In the genomic region with DNA sequence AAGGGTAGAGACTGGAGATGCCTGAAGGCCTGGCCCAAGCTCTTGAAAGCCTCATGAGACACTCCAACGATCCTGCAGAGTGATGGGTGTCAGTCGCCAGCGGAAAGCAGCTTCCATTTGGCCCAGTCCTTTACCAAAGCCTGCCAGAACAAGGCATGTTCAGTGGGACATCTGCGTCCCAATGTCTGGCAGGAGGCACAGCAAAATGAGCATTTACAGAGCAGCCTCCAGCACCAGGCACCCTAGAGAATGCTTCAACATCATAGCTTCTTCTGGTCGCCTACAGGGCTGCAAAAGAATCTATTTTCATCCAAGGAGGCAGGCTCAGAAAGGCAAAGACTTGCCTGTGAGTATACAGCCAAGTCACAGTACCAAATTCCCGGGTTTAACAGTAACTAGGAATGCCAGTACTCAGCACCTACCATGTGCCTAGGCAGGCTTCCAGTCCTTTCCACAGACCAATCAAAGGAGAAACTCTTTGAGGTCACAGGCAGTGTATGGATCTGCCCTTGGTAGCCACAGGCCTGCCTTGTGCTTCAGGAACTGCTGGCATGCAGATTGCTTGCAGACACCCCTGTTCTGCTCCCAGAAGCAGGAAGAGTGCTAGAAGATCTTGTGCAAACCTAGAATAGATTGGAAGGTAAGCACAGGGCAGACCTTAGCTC, we compare ENCODE assay signal across 18 mouse cellular contexts. TPM values are rescaled to one million over a fixed set of nuclear protein-coding genes. Genes with fewer than 3 reads are reported as not detected.
A peak's percentile ranks its signal among the peaks of the same experiment; 100 is the strongest.
DNase-seq lines count a peak whose midpoint lies in the region; ATAC-seq and TF ChIP-seq lines count a peak whose summit lies in the region.
"Had no signal": no experiment of that assay in that cellular context is flagged by ENCODE, and none has a peak within 500 bp of the region (broad histone marks: within the 10 kb centered on the region; RNA-seq: fewer than 3 reads in every experiment).

No protein-coding gene starts in this region.

- no peak for TF ChIP-seq CTCF in forebrain, postnatal 0 days (IDR thresholded peaks at IDR 0.05; ENCODE audit: low read depth)
- TF ChIP-seq CTCF in left cerebral cortex, adult 2 months (IDR thresholded peaks at IDR 0.05): peak; percentile 8

- no peak overlapping the region for H3K27ac ChIP-seq in forebrain, postnatal 0 days (ENCODE audit: low read depth, low read length)
- no peak overlapping the region for H3K27ac ChIP-seq in forebrain, embryonic 13.5 days
- peak overlapping the region; percentile 82 for H3K27ac ChIP-seq in left cerebral cortex, adult 2 months
- H3K27ac ChIP-seq: heart, embryonic 13.5 days; hindbrain, embryonic 12.5 days; neural tube, embryonic 12.5 days; stomach, postnatal 0 days had no signal

- peak; percentile 36 for DNase-seq in forebrain, postnatal 0 days
- DNase-seq in left cerebral cortex, adult 2 months (ENCODE audit: extremely low spot score in 1 of 2, low spot score in 2 of 2): peak; percentile 20 to 26
- DNase-seq in left cerebral cortex, adult 11 months (ENCODE audit: low spot score): no peak
- peak; percentile 52 for DNase-seq in layer of hippocampus, adult 9-10 months (ENCODE audit: low spot score)
- peak; percentile 51 for DNase-seq in right cerebral cortex, postnatal 25 days
- DNase-seq in lung, adult 18-20 months: no peak
- DNase-seq: gastrocnemius, postnatal 10 days; lung, postnatal 10 days; midbrain, embryonic 14.5 days had no signal

- no peak overlapping the region for H3K4me2 ChIP-seq in forebrain, postnatal 0 days (ENCODE audit: low read depth)
- H3K4me2 ChIP-seq in forebrain, embryonic 13.5 days: no peak overlapping the region
- H3K4me2 ChIP-seq: heart, embryonic 13.5 days; hindbrain, embryonic 12.5 days; neural tube, embryonic 12.5 days had no signal

- intact Hi-C loops in left cerebral cortex, adult 2 months (cut with DNase I): no loop called here

- no peaks in the 10 kb centered on the region for H3K27me3 ChIP-seq in forebrain, postnatal 0 days (ENCODE audit: insufficient read depth, low read length)
- H3K27me3 ChIP-seq in forebrain, embryonic 13.5 days: no peaks in the 10 kb centered on the region
- H3K27me3 ChIP-seq: hindbrain, embryonic 12.5 days; neural tube, embryonic 12.5 days had no signal

- no peaks in the 10 kb centered on the region for H3K4me1 ChIP-seq in forebrain, postnatal 0 days (ENCODE audit: insufficient read depth)
- H3K4me1 ChIP-seq in forebrain, embryonic 13.5 days: no peaks in the 10 kb centered on the region
- H3K4me1 ChIP-seq: heart, embryonic 13.5 days; hindbrain, embryonic 12.5 days; neural tube, embryonic 12.5 days had no signal

- no peaks in the 10 kb centered on the region for H3K36me3 ChIP-seq in forebrain, postnatal 0 days (ENCODE audit: insufficient read depth)
- no peaks in the 10 kb centered on the region for H3K36me3 ChIP-seq in forebrain, embryonic 13.5 days (ENCODE audit: poor library complexity, severe bottlenecking)
- H3K36me3 ChIP-seq: heart, embryonic 13.5 days; hindbrain, embryonic 12.5 days; neural tube, embryonic 12.5 days had no signal

- H3K4me3 ChIP-seq in forebrain, postnatal 0 days (ENCODE audit: low read depth, low read length): no peak overlapping the region
- no peak overlapping the region for H3K4me3 ChIP-seq in forebrain, embryonic 13.5 days
- no peak overlapping the region for H3K4me3 ChIP-seq in left cerebral cortex, adult 2 months
- H3K4me3 ChIP-seq: heart, embryonic 13.5 days; hindbrain, embryonic 12.5 days; neural tube, embryonic 12.5 days had no signal

- H3K9me3 ChIP-seq in forebrain, postnatal 0 days (ENCODE audit: low read length): no peaks in the 10 kb centered on the region
- no peaks in the 10 kb centered on the region for H3K9me3 ChIP-seq in forebrain, embryonic 13.5 days (replicated peaks)
- H3K9me3 ChIP-seq: hindbrain, embryonic 12.5 days had no signal

- ATAC-seq in forebrain, postnatal 0 days: 0 out of 2 replicates have a peak, but pooled peaks have one; percentile 8
- ATAC-seq in forebrain, embryonic 13.5 days: no peak
- ATAC-seq in erythroid progenitor cell, adult 5-6 weeks (replicated peaks; ENCODE audit: low FRiP score, poor library complexity, severe bottlenecking): no peak
- ATAC-seq: intestine, postnatal 0 days had no signal

- no peak overlapping the region for H3K9ac ChIP-seq in forebrain, postnatal 0 days
- H3K9ac ChIP-seq in forebrain, embryonic 13.5 days: no peak overlapping the region
- H3K9ac ChIP-seq: heart, embryonic 13.5 days; hindbrain, embryonic 12.5 days; neural tube, embryonic 12.5 days had no signal

- WGBS in forebrain, postnatal 0 days: 65% methylated on average over 6 of the region's 6 CpGs
- WGBS in forebrain, embryonic 13.5 days: 91% methylated on average over 6 of the region's 6 CpGs

RNA-seq across cellular contexts. Expression of gene Mgat3, which starts 28.7 kb away (rescaled TPM):
- 62.8 and 65.6 TPM in 2 replicates for total RNA-seq in forebrain, postnatal 0 days (2014; rRNA removed)
- 7.5 and 9.9 TPM in 2 replicates for polyA plus RNA-seq in forebrain, postnatal 0 days (2015; fragmentation: Nextera tagmentation; extraction: Ambion mirVana)
- polyA plus RNA-seq in forebrain, embryonic 13.5 days (2015; fragmentation: Nextera tagmentation; extraction: Ambion mirVana): 7.3 and 7.8 TPM in 2 replicates
- total RNA-seq in left cerebral cortex, adult 2 months (2021): 100 to 1,000 TPM; 119 to 129 TPM
- not detected in 2 replicates for total RNA-seq in erythroid progenitor cell, adult 5-6 weeks (2015; ENCODE audit: low replicate concordance)
- not detected in 2 replicates for total RNA-seq in erythroid progenitor cell, adult 5-6 weeks (2017; ENCODE audit: low replicate concordance)

RNA-seq across cellular contexts. Expression of gene Mief1, which starts 31.6 kb away (rescaled TPM):
- total RNA-seq in forebrain, postnatal 0 days (2014; rRNA removed): 28.1 and 37.0 TPM in 2 replicates
- 13.5 and 20.0 TPM in 2 replicates for polyA plus RNA-seq in forebrain, postnatal 0 days (2015; fragmentation: Nextera tagmentation; extraction: Ambion mirVana)
- polyA plus RNA-seq in forebrain, embryonic 13.5 days (2015; fragmentation: Nextera tagmentation; extraction: Ambion mirVana): 39.6 and 40.3 TPM in 2 replicates
- 10 to 100 TPM; 32.3 to 33.9 TPM for total RNA-seq in left cerebral cortex, adult 2 months (2021)
- total RNA-seq in erythroid progenitor cell, adult 5-6 weeks (2015; ENCODE audit: low replicate concordance): 15.5 and 18.9 TPM in 2 replicates
- total RNA-seq in erythroid progenitor cell, adult 5-6 weeks (2017; ENCODE audit: low replicate concordance): 18.1 and 23.0 TPM in 2 replicates

RNA-seq across cellular contexts. Expression of gene AC140267.1, which starts 33.4 kb away (rescaled TPM):
- total RNA-seq in forebrain, postnatal 0 days (2014; rRNA removed): not detected in 2 replicates
- not detected in 2 replicates for polyA plus RNA-seq in forebrain, postnatal 0 days (2015; fragmentation: Nextera tagmentation; extraction: Ambion mirVana)
- 2.7 TPM in 1 of 2 replicates, not detected in the other for polyA plus RNA-seq in forebrain, embryonic 13.5 days (2015; fragmentation: Nextera tagmentation; extraction: Ambion mirVana)
- 10 to 100 TPM; 20.0 to 28.1 TPM for total RNA-seq in left cerebral cortex, adult 2 months (2021)
- total RNA-seq in erythroid progenitor cell, adult 5-6 weeks (2015; ENCODE audit: low replicate concordance): 43.2 TPM in 1 of 2 replicates, not detected in the other
- total RNA-seq in erythroid progenitor cell, adult 5-6 weeks (2017; ENCODE audit: low replicate concordance): not detected in 2 replicates
- total RNA-seq: liver, adult 2 months had no signal
- polyA plus RNA-seq: heart, embryonic 13.5 days; hindbrain, embryonic 12.5 days; intestine, postnatal 0 days; liver, adult 2 months; small intestine, adult 2 months; stomach, postnatal 0 days had no signal

RNA-seq across cellular contexts. Expression of gene Atf4, which starts 52.7 kb away (rescaled TPM):
- 163 and 164 TPM in 2 replicates for total RNA-seq in forebrain, postnatal 0 days (2014; rRNA removed)
- polyA plus RNA-seq in forebrain, postnatal 0 days (2015; fragmentation: Nextera tagmentation; extraction: Ambion mirVana): 103 and 109 TPM in 2 replicates
- 129 and 138 TPM in 2 replicates for polyA plus RNA-seq in forebrain, embryonic 13.5 days (2015; fragmentation: Nextera tagmentation; extraction: Ambion mirVana)
- 100 to 1,000 TPM; 119 to 120 TPM for total RNA-seq in left cerebral cortex, adult 2 months (2021)
- total RNA-seq in erythroid progenitor cell, adult 5-6 weeks (2015; ENCODE audit: low replicate concordance): 287 and 355 TPM in 2 replicates
- 402 and 410 TPM in 2 replicates for total RNA-seq in erythroid progenitor cell, adult 5-6 weeks (2017; ENCODE audit: low replicate concordance)

Comparison
In these comparisons a context has a peak if more than half of its experiments do, and no peak if none do; other contexts are left out.
1. DNase-seq: peak in forebrain, postnatal 0 days (single experiment), left cerebral cortex, adult 2 months (2 of 2), layer of hippocampus, adult 9-10 months (single experiment) and right cerebral cortex, postnatal 25 days (single experiment); none in left cerebral cortex, adult 11 months (single experiment) and lung, adult 18-20 months (0 of 2).
2. RNA of gene Mgat3, which starts 28.7 kb away (total RNA-seq): 119 to 129 TPM in left cerebral cortex, adult 2 months and 62.8 to 65.6 TPM in forebrain, postnatal 0 days; not detected in erythroid progenitor cell, adult 5-6 weeks; every median in the first group is over 10 times any median in the second.